Mouse (Mus musculus) layer of hippocampus, adult 11-12 months (tissue): ENCODE data around the gene Ninj1.
A peak's percentile ranks its signal among the peaks of the same experiment; 100 is the strongest.

Source experiments
- DNase-seq: peaks from one replicate; pipeline ENCODE4 v3.0.0; 2022; ENCODE audit warnings: low spot score

Gene Ninj1

DNA sequence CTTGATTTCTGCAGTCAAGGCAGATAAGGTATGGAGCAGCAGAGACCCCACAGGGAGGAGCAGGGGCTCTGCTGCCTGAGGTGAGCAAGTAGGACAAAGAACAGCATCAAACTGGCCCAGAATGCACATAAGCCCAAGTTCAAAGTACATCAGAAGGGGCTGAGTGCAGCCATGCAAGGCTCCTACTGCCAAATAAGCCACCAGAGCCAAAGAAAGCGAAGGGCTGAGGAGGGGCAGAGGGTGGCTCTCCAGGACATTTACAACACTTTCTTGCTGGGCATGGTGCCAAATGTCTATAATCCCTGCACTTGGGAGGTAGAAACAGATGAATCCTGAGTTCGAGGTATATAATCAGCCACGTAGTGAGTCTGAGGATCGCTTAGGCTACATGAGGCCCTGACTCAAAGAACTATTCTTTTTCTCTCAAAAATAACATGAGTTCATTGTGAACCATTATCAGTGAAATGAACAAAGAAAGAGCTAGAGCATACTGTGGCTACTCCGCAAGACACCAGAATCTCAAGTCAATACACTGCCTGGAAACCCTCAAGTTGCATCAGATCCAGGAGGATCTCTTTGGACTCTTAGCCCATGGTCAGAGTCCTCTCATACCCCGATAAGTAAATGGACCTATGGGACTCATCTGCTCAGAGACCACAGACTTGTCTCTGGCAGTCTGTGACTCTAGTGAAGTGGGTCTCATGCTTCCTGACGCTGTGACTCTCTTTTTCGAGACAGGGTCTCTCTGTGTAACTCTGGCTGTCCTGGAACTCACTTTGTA, 46.7 kb downstream of the Ninj1 start:
- no peak for DNase-seq

DNA sequence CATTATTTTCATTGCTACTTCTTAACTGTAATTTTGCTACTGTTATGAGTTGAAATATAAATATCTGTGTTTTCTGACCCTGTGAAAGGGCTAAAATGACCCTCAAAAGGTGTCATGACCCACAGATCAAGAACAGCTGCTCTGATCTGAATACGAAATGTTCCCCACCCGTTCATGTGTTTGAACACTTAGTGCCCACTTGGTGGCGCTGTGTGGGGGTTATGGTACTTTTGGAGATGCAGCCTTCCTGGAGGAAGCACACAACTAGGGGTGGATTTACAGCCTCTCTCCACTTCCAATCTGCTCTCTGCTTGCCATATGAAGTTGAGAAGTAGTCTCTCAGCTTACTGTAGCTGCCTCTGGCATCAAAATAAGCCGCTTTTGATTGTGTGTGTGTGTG, 47.4 kb downstream of the Ninj1 start:
- DNase-seq, result no peak

DNA sequence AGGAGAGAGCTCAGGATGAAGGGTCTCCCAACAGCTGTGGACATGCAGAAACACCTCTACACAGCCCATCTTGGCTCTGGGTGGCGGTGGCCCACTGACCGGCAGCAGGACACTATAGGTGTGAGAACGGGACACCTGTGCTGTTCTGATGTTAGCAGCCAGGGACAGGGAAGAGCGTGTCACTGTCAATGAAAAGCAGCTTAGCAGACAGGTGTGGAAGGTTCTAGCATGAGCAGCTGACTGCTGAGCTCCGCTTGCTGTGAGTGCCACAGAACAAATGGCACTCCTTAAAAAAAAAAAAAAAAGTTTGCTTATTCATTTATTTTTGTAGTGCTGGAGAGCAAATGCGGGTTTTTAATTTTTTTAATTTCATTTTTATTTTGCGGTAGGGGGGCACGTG, 50.3 kb downstream of the Ninj1 start:
- DNase-seq, result no peak

DNA sequence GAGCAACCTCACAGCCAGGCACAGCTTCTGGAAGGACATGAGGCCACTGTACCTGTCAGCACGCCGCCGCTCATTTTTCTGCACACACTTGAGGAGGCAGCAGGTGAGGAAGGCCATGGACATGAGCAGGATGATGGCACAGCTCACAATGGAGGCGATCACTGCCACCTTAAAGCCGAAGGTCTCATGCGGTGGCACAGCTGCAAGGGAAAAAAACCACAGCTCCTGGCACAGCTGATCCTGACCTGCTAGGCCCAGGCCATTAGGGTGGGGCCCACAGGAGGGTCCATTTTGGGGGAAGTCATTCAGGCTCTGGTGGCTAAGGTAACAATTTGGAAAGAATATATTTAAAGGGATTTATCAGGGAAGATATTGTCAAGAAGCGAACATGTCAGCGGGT, 51.5 kb downstream of the Ninj1 start:
- DNase-seq, result no peak

DNA sequence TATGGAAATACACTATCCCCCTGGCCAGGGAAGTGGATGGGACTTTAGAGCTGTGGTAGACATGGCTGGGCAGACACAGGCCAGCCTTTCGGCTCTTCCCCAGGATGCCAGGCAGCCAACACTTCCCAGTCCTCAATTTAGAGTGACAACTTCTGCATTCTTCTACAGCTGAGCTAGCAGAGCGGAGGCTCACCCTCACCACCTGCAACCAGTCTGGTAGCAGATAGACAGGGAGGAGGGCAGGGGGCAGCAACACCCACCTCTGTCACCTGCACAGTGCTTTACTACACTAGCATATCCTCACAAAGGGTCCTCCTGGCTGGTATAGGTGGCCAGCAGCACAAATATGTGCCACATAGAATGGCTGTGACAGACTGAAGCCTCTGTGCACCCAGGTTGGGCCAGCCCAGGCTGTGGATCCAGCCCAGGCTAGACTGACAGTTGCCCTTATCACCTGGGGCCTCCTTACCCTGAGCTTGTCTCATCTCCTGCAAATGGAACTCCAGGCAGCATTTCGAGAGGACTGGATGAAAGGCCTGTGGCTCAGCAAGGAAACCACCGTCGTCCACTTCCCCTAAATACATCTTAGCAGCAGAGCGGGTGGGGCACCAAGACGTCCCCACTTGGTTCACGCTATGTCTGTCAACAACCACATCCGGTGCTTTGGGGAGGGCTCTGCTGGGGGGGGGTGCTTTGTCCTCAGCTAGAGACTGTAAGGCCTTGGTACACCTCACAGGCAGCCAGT, 55.2 kb downstream of the Ninj1 start:
- peak; percentile 43 for DNase-seq

DNA sequence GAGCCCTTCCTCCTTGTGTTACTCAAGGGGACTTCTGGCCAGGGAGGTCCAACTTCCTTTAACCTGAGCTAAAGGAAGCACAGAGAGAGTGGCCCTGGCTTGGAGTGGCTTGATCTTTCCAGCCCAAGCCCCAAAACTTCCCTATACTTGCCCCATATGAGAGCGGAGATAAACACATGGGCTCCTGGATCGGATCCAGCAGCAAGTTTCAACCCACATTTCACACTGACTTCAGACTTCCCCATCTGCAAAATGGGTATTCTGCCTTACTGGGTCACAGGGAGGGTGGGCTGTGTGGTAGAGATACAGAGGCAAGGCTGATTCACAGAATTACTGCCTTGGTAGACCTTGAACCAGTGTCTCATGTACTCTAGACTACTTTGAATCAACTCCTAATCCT, 56.2 kb downstream of the Ninj1 start:
- no peak for DNase-seq

DNA sequence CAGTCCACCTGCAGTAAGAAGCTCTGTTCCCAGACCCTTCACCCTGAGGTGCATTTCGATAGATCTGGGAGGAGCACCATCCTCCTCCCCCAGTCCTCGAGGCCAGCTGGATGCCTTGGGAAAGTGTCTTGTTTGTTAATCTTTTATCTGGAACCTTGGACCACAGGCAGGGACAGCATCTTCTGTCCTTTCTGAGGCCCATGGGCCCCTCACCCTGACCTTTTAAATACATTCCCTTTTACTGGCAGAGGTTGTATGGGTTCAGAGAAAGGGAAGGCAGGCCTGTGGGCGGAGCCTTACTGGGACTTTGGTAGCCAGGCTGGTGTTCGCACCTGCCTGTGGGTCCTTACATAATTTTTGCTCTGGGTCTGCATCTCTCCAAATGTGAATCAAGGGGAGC, 58.0 kb downstream of the Ninj1 start:
- no peak for DNase-seq
